Mouse (Mus musculus) limb, embryonic 12.5 days (tissue): Measurements from ENCODE around the gene Unk. TPM values are rescaled to one million over a fixed set of nuclear protein-coding genes. Genes with fewer than 3 reads are reported as not detected.

Experiments
- polyA plus RNA-seq: library from polyadenylated mRNA; unstranded; fragments of >200 nt; fragmentation: Nextera tagmentation; extraction: Ambion mirVana; gene quantifications from 2 replicates; pipeline ENCODE4 v1.2.1, GENCODE M21; 2016

Gene Unk
- polyA plus RNA-seq, 1 experiment from 2014 or later = 50.0 TPM

Other genes with a start within 250 kb of the Unk start
- 14.9 and 16.2 TPM in 2 replicates for gene Caskin2, start 216.7 kb upstream of the Unk start, polyA plus RNA-seq
- 33.2 and 36.1 TPM in 2 replicates for gene Tsen54, start 215.6 kb upstream of the Unk start, polyA plus RNA-seq
- gene Llgl2, start 206.3 kb upstream of the Unk start, polyA plus RNA-seq = 5.2 and 6.3 TPM in 2 replicates
- 0.20 TPM in 1 of 2 replicates, not detected in the other for gene Myo15b, start 171.9 kb upstream of the Unk start, polyA plus RNA-seq
- 3.1 and 4.2 TPM in 2 replicates for gene Smim5, start 130.4 kb upstream of the Unk start, polyA plus RNA-seq
- 1.4 and 2.1 TPM in 2 replicates for gene Smim6, start 118.3 kb upstream of the Unk start, polyA plus RNA-seq
- gene Sap30bp, start 97.0 kb upstream of the Unk start, polyA plus RNA-seq = 52.5 and 56.9 TPM in 2 replicates
- gene Recql5, start 96.8 kb upstream of the Unk start, polyA plus RNA-seq = 24.7 and 30.6 TPM in 2 replicates
- 3.1 and 3.9 TPM in 2 replicates for gene Itgb4, start 55.6 kb upstream of the Unk start, polyA plus RNA-seq
- gene Galk1, start 17.6 kb upstream of the Unk start, polyA plus RNA-seq = 181 and 182 TPM in 2 replicates
- gene H3f3b, start 2.4 kb upstream of the Unk start, polyA plus RNA-seq = 2,405 and 2,474 TPM in 2 replicates
- 1.4 and 1.7 TPM in 2 replicates for gene Unc13d, start 47.6 kb downstream of the Unk start, polyA plus RNA-seq
- gene Wbp2, start 56.7 kb downstream of the Unk start, polyA plus RNA-seq = 33.2 and 36.6 TPM in 2 replicates
- gene Trim47, start 96.9 kb downstream of the Unk start, polyA plus RNA-seq = 6.0 and 7.9 TPM in 2 replicates
- gene Trim65, start 100.8 kb downstream of the Unk start, polyA plus RNA-seq = 2.1 and 3.0 TPM in 2 replicates
- 86.9 and 90.8 TPM in 2 replicates for gene Mrpl38, start 108.5 kb downstream of the Unk start, polyA plus RNA-seq
- 54.0 and 60.3 TPM in 2 replicates for gene Fbf1, start 137.8 kb downstream of the Unk start, polyA plus RNA-seq
- gene Ten1, start 168.5 kb downstream of the Unk start, polyA plus RNA-seq = 64.7 and 71.3 TPM in 2 replicates
- 18.1 and 21.2 TPM in 2 replicates for gene Acox1, start 168.7 kb downstream of the Unk start, polyA plus RNA-seq
- 2.4 and 3.3 TPM in 2 replicates for gene Evpl, start 207.8 kb downstream of the Unk start, polyA plus RNA-seq
- gene Srp68, start 243.9 kb downstream of the Unk start, polyA plus RNA-seq = 110 and 112 TPM in 2 replicates